Mouse (Mus musculus) urinary bladder, postnatal 25 days (tissue): ENCODE results near the gene Psmb3.
A peak's percentile ranks its signal among the peaks of the same experiment; 100 is the strongest.
"Not testable (repeated sequence)": the region's sequence is repeated elsewhere in the genome, so short reads cannot be mapped to it uniquely, and the experiment has no call there.

Experiments used
- DNase-seq: peaks from one replicate; pipeline ENCODE4 v3.0.0; 2022; ENCODE audit warnings: low spot score

Psmb3 gene

DNA sequence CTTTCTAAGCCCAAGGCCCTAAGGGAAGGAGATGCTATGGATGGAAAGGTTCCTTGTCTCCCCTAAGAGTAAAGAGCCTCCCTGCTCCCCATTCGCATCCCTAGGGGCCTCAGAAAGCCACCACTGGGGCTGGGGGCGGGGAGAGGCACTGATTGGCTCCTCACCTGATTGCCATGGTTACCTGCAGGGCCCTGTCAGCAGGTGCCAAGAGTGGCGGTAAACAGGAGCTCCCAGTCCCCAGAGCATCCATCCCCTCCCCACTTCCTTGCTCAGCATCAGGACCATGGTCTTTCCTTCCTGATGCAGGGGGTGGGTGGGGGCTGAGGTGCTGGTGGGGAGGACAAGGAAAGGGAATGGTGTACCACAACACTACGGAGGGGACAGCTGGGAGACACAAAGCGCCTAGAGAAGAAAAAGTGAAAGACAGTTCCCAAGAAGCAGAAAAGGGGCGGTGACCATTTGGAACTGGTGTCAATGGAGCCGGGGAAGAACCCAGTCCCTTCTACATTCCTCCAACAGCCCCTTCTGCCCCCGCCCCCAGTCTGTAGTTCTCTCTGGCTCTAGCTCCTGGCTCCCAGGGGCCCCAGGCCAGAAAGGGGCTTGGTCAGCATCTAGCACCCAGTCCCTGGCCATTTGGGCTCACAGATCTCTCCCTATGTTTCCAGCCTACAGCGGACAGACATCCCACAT, 7.3 kb upstream of the Psmb3 start:
- no peak for DNase-seq

GRCm38 (mm10) chr11:97696669-97697068, 6.5 kb upstream of the Psmb3 start:
- no peak for DNase-seq

DNA sequence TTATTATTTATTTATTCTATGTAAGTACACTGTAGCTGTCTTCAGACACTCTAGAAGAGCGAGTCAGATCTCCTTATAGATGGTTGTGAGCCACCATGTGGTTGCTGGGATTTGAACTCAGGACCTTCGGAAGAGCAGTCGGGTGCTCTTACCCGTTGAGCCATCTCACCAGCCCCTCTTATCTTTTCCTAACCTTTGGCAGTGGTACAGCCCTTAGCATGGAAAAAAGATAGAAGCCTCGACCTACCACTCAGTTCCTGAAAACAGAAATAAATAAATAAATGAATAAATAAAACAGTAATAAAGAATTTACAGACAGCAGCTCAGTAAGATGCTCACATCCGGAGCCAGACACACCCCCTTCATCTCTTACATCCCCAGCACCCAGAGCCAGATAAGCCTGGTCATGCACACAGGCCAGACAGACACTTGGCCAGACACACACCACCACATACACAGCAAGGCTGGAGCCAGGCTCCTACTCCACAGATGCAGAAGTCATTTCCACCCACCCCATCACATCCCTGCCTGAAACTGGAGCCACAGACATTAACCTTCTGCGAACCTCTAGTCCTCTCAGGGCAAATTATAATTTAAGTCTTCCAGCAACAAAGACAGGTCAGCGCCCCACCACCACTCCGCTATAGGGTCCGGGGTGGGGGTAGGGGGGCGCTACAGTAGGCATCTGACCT, 5.9 kb upstream of the Psmb3 start:
- no peak for DNase-seq

- DNase-seq = no peak
Measured at GRCm38 (mm10) chr11:97697891-97698529, 5.2 kb upstream of the Psmb3 start.

GRCm38 (mm10) chr11:97698741-97699611, 4.2 kb upstream of the Psmb3 start:
- DNase-seq = peak; percentile 75

DNA sequence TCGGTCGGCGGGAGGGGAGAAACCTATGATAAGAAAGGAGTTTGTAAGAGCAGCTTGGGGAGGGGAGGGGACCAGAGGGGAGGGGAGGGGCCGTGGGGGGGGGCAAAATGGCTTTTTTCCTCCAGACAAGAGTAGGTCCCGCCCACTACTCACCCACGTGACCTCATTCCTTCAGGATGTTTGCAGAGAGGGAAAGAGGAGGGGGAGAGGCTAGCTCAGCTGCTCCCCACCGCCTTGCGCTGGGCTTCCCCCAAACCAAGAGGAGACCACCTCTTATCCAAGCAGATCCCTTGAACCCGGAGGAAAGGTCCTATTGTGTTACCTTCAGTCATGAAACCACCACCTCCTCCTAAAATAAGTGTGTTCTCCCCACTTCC, 3.6 kb upstream of the Psmb3 start:
- peak; percentile 79 for DNase-seq

GRCm38 (mm10) chr11:97700003-97700745, 3.0 kb upstream of the Psmb3 start, which contains the start of gene Pcgf2:
Gene Pcgf2, minus strand, starts transcription at chr11:97700497.
- DNase-seq = peak; percentile 81

GRCm38 (mm10) chr11:97700746-97701580, 2.2 kb upstream of the Psmb3 start:
- no peak for DNase-seq

- no peak for DNase-seq
Measured at GRCm38 (mm10) chr11:97701581-97702392, 1.4 kb upstream of the Psmb3 start.

DNA sequence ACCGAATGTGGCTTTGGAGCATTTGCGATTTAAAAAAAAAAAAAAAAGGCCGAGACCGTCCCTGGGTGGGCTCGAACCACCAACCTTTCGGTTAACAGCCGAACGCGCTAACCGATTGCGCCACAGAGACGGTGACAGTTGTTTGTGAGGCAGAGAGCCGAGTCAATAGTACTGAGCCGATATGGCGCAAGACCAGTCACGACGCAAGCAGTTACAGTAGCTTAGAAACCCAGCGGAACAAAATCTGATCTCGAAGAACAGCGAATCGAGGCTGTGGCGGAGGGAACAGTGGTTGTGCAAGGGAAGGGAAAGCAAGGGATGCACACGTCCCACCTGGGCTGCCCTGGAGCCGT, 830 bp upstream of the Psmb3 start:
- DNase-seq = peak; percentile 94

DNA sequence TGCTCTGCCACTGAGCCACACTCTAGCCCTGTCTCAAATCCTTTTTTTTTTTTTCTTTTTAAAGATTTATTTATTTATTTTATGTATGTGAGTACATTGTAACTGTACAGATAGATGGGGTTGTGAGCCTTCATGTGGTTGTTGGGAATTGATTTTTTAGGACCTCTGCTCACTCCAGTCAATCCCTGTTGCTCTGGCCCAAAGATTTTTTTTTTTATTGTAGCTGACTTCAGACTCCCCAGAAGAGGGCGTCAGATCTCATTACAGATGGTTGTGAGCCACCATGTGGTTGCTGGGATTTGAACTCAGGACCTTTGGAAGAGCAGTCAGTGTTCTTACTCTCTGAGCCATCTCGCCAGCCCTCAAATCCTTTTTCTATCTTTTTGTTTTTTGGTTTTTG, 6.9 kb downstream of the Psmb3 start:
- not testable (repeated sequence) for DNase-seq

GRCm38 (mm10) chr11:97711200-97711900, 8.2 kb downstream of the Psmb3 start:
- no peak for DNase-seq

GRCm38 (mm10) chr11:97712286-97712685, 9.1 kb downstream of the Psmb3 start:
- DNase-seq = no peak

DNA sequence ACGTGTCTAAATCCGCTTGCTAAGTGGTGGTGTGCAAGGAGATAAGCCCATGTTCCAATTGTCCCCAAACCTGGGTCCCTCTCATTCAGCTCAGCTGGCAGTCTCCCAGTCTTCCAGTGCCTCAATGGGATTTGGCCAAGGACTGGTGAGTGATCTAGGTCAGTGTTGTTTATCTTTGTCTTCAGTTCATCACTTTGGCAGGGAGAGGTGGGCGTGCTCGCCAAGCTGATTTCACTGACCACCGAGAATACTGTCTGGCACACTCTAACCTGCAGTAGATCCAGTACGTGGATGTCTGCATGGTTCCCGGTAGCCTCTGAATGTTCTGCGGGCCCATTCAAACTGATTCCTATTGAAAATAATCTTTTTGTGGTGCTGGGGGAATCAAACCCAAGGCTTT, 10.7 kb downstream of the Psmb3 start:
- DNase-seq = no peak

- DNase-seq = no peak
Measured at GRCm38 (mm10) chr11:97714356-97714755, 11.2 kb downstream of the Psmb3 start.

- DNase-seq = no peak
Measured at GRCm38 (mm10) chr11:97714784-97715760, 11.9 kb downstream of the Psmb3 start.

DNA sequence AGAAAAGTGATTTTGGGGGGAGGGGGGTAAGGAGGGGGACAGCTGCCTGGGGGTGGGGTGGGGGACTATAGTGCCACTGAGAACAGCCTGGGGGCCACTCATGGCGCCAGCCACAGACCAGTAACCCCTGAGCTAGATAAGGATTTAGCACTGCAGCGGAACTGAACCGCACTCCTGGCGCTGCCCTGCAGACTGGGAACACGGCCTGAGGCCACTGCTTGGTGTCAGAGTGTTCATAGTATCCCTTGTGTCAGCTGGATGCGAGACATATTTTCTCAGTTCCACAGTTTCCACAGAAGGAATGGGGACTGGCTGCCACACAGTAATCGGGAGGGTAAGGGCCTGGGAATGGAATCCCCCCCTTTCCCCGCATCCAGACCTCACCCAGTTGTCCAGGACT, 12.8 kb downstream of the Psmb3 start:
- DNase-seq = no peak
